ENCODE assay signal across 31 mouse cellular contexts in genomic region chr9:42311311-42311710, GRCm38 (mm10). TPM values are rescaled to one million over a fixed set of nuclear protein-coding genes. Genes with fewer than 3 reads are reported as not detected.
DNase-seq lines count a peak whose midpoint lies in the region; ATAC-seq and TF ChIP-seq lines count a peak whose summit lies in the region.
"Had no signal": no experiment of that assay in that cellular context is flagged by ENCODE, and none has a peak within 500 bp of the region (broad histone marks: within the 10 kb centered on the region; RNA-seq: fewer than 3 reads in every experiment).

No protein-coding gene starts in this region.

- no peak for ATAC-seq in liver, postnatal 0 days
- no peak for ATAC-seq in liver, embryonic 11.5 days (replicated peaks; ENCODE audit: low FRiP score)
- no peak for ATAC-seq in Patski
- ATAC-seq in granulocyte monocyte progenitor cell, adult 5-6 weeks (replicated peaks; ENCODE audit: poor library complexity, severe bottlenecking), result no peak
- ATAC-seq: midbrain, embryonic 15.5 days had no signal

- CTCF ChIA-PET in Patski (lab: Charles Lee), result no interaction called here

- no peak overlapping the region for H3K4me3 ChIP-seq in liver, postnatal 0 days (ENCODE audit: low read depth, low read length)
- H3K4me3 ChIP-seq in liver, embryonic 11.5 days (ENCODE audit: low read depth, low read length), result no peak overlapping the region
- H3K4me3 ChIP-seq: embryonic facial prominence, embryonic 15.5 days; forebrain, embryonic 12.5 days; heart, adult 2 months; hindbrain, embryonic 10.5 days; hindbrain, embryonic 15.5 days; kidney, embryonic 15.5 days; limb, embryonic 15.5 days; midbrain, embryonic 10.5 days; midbrain, embryonic 15.5 days; neural tube, embryonic 15.5 days had no signal

- no peaks in the 10 kb centered on the region for H3K36me3 ChIP-seq in liver, postnatal 0 days (replicated peaks; ENCODE audit: insufficient read depth, low read length)
- H3K36me3 ChIP-seq in liver, embryonic 11.5 days (ENCODE audit: control insufficient read depth, insufficient read depth, low read length), result no peaks in the 10 kb centered on the region
- H3K36me3 ChIP-seq: embryonic facial prominence, embryonic 15.5 days; forebrain, embryonic 12.5 days; G1E; hindbrain, embryonic 10.5 days; hindbrain, embryonic 15.5 days; kidney, embryonic 15.5 days; limb, embryonic 15.5 days; midbrain, embryonic 10.5 days; midbrain, embryonic 15.5 days; neural tube, embryonic 15.5 days had no signal

- in situ Hi-C loops in Patski (cut with MboI; ENCODE audit: low pct_unique_long_range_greater_than_20kb), result no loop called here

- WGBS in liver, postnatal 0 days (ENCODE audit: insufficient replicate concordance), result 71% methylated on average over 3 of the region's 3 CpGs
- WGBS in liver, embryonic 11.5 days, result 64% methylated on average over 3 of the region's 3 CpGs

- POLR2A ChIA-PET in Patski (lab: Charles Lee), result no interaction called here

- H3K27ac ChIP-seq in liver, postnatal 0 days (ENCODE audit: low read depth), result no peak overlapping the region
- no peak overlapping the region for H3K27ac ChIP-seq in liver, embryonic 11.5 days (ENCODE audit: low read depth, low read length)
- H3K27ac ChIP-seq: embryonic facial prominence, embryonic 15.5 days; forebrain, embryonic 12.5 days; heart, adult 2 months; hindbrain, embryonic 10.5 days; hindbrain, embryonic 15.5 days; kidney, embryonic 15.5 days; limb, embryonic 15.5 days; liver, embryonic 14.5 days; midbrain, embryonic 10.5 days; midbrain, embryonic 15.5 days; neural tube, embryonic 15.5 days had no signal

- H3K9me3 ChIP-seq in liver, postnatal 0 days (ENCODE audit: low read length), result no peaks in the 10 kb centered on the region
- no peaks in the 10 kb centered on the region for H3K9me3 ChIP-seq in liver, embryonic 11.5 days (ENCODE audit: control insufficient read depth, low read length)
- H3K9me3 ChIP-seq: embryonic facial prominence, embryonic 15.5 days; forebrain, embryonic 12.5 days; G1E; hindbrain, embryonic 10.5 days; hindbrain, embryonic 15.5 days; kidney, embryonic 15.5 days; limb, embryonic 15.5 days; midbrain, embryonic 10.5 days; midbrain, embryonic 15.5 days; neural tube, embryonic 15.5 days had no signal

- no peak for TF ChIP-seq POLR2A in brain, embryonic 14.5 days (IDR thresholded peaks at IDR 0.05; ENCODE audit: borderline replicate concordance, extremely low read depth, insufficient read depth, insufficient read length, poor library complexity, severe bottlenecking)

- TF ChIP-seq CTCF in liver, postnatal 0 days (IDR thresholded peaks at IDR 0.05; ENCODE audit: low read depth), result 0 out of 2 replicates have a peak, but pooled peaks have one; percentile 18
- TF ChIP-seq CTCF in Patski (IDR thresholded peaks at IDR 0.05), result peak; percentile 11
- TF ChIP-seq CTCF in brain, embryonic 14.5 days (IDR thresholded peaks at IDR 0.05; ENCODE audit: borderline replicate concordance, extremely low read depth, insufficient read depth, insufficient read length), result peak; percentile 4; the same call in 1 of the 2 replicates

- no peak for DNase-seq in liver, postnatal 0 days
- no peak for DNase-seq in liver, embryonic 11.5 days (ENCODE audit: low spot score)
- DNase-seq in Patski (ENCODE audit: low read depth, low spot score), result no peak
- no peak for DNase-seq in brain, embryonic 14.5 days (ENCODE audit: low read depth)
- DNase-seq in gastrocnemius, postnatal 10 days, result no peak
- DNase-seq: adrenal gland, adult 2 months; B cell, adult 2 months; cerebellum, adult 11-12 months; cerebellum, postnatal 10 days; gastrocnemius, postnatal 36 days; heart, adult 2 months; heart, postnatal 14 days; kidney, adult 18-20 months; kidney, postnatal 25 days; left cerebral cortex, postnatal 4 days; lung, embryonic 14.5 days; lung, postnatal 14 days; retina, postnatal 1 day; spleen, adult 18-20 months had no signal

- H3K27me3 ChIP-seq in liver, postnatal 0 days (ENCODE audit: insufficient read depth, low read length), result no peaks in the 10 kb centered on the region
- H3K27me3 ChIP-seq in liver, embryonic 11.5 days (replicated peaks; ENCODE audit: control insufficient read depth, insufficient read depth, low read length), result no peaks in the 10 kb centered on the region
- H3K27me3 ChIP-seq in Patski, result peaks cover 8% of the 10 kb centered on the region
- H3K27me3 ChIP-seq: embryonic facial prominence, embryonic 15.5 days; forebrain, embryonic 12.5 days; hindbrain, embryonic 15.5 days; kidney, embryonic 15.5 days; limb, embryonic 15.5 days; midbrain, embryonic 15.5 days; neural tube, embryonic 15.5 days had no signal

- no peak overlapping the region for H3K9ac ChIP-seq in liver, postnatal 0 days (replicated peaks)
- no peak overlapping the region for H3K9ac ChIP-seq in liver, embryonic 11.5 days (ENCODE audit: low read depth, low read length)
- H3K9ac ChIP-seq: embryonic facial prominence, embryonic 15.5 days; forebrain, embryonic 12.5 days; hindbrain, embryonic 15.5 days; kidney, embryonic 15.5 days; limb, embryonic 15.5 days; liver, embryonic 14.5 days; lung, embryonic 14.5 days; midbrain, embryonic 15.5 days; neural tube, embryonic 15.5 days had no signal

- H3K4me1 ChIP-seq in liver, postnatal 0 days (ENCODE audit: insufficient read depth), result no peaks in the 10 kb centered on the region; the same call in 1 of the 2 replicates
- H3K4me1 ChIP-seq in liver, embryonic 11.5 days (replicated peaks; ENCODE audit: control insufficient read depth, insufficient read depth, low read length), result no peaks in the 10 kb centered on the region
- H3K4me1 ChIP-seq: embryonic facial prominence, embryonic 15.5 days; forebrain, embryonic 12.5 days; hindbrain, embryonic 10.5 days; hindbrain, embryonic 15.5 days; limb, embryonic 15.5 days; midbrain, embryonic 15.5 days; neural tube, embryonic 15.5 days had no signal

- H3K4me2 ChIP-seq in liver, postnatal 0 days (ENCODE audit: low read depth, low read length), result no peak overlapping the region
- H3K4me2 ChIP-seq in liver, embryonic 11.5 days, result no peak overlapping the region
- H3K4me2 ChIP-seq: embryonic facial prominence, embryonic 15.5 days; forebrain, embryonic 12.5 days; hindbrain, embryonic 15.5 days; kidney, embryonic 15.5 days; limb, embryonic 15.5 days; lung, embryonic 14.5 days; midbrain, embryonic 15.5 days; neural tube, embryonic 15.5 days had no signal

- TF ChIP-seq EP300 in liver, postnatal 0 days (IDR thresholded peaks at IDR 0.05; ENCODE audit: low read depth), result no peak

RNA-seq across cellular contexts. Expression of gene Sc5d, which starts 47.3 kb away (rescaled TPM):
- 146 and 151 TPM in 2 replicates for polyA plus RNA-seq in liver, postnatal 0 days (2015; fragmentation: Nextera tagmentation; extraction: Ambion mirVana)
- polyA plus RNA-seq in liver, embryonic 11.5 days (2014; fragmentation: Nextera tagmentation; extraction: Ambion mirVana), result 71.4 and 80.4 TPM in 2 replicates
- polyA plus RNA-seq in Patski (2021), result 32.6 TPM
- polyA plus RNA-seq in brain, embryonic 14.5 days (2012; rRNA removed), result 53.9 and 61.9 TPM in 2 replicates
- 10 to 100 TPM; 16.4 to 17.0 TPM for total RNA-seq in gastrocnemius, postnatal 10 days (2021)
- total RNA-seq in granulocyte monocyte progenitor cell, adult 5-6 weeks (2014; fragmentation: Nextera tagmentation), result 12.3 and 14.4 TPM in 2 replicates
- total RNA-seq in granulocyte monocyte progenitor cell, adult 5-6 weeks (2017), result 20.1 and 29.9 TPM in 2 replicates
